Mouse (Mus musculus) megakaryocyte, embryonic 14.5 days (primary cell): ENCODE measurements around the gene Npr2. TPM values are rescaled to one million over a fixed set of nuclear protein-coding genes. Genes with fewer than 3 reads are reported as not detected.
"Not testable (repeated sequence)": the region's sequence is repeated elsewhere in the genome, so short reads cannot be mapped to it uniquely, and the experiment has no call there.

ENCODE experiments used
- H3K27me3 ChIP-seq: replicated peaks from 2 replicates; pipeline ENCODE3; 2012; ENCODE audit warnings: inconsistent platforms
- H3K36me3 ChIP-seq: replicated peaks from 2 replicates; pipeline ENCODE3; 2012; ENCODE audit warnings: low read length, inconsistent platforms, mixed read lengths
- H3K4me1 ChIP-seq: 2 replicates; pipeline ENCODE4 v1.6.1; 2012; ENCODE audit warnings: inconsistent platforms
- H3K4me3 ChIP-seq: replicated peaks from 2 replicates; pipeline ENCODE3; 2012; ENCODE audit warnings: moderate library complexity, mild to moderate bottlenecking, inconsistent platforms
- H3K9me3 ChIP-seq: 2 replicates; pipeline ENCODE4 v1.6.1; 2012; ENCODE audit warnings: inconsistent platforms
- FLI1 ChIP-seq: IDR thresholded peaks from 2 replicates; pipeline ENCODE4 v1.6.1; 2012; ENCODE audit warnings: low read length, inconsistent platforms, mixed read lengths
- GATA1 ChIP-seq: IDR thresholded peaks from 3 replicates; pipeline ENCODE4 v1.6.1; 2012; ENCODE audit warnings: mixed read lengths, low read length, inconsistent platforms, borderline replicate concordance
- polyA plus RNA-seq: library from polyadenylated mRNA; stranded (reverse); fragments of >175 nt; gene quantifications from 2 replicates; pipeline ENCODE4 v1.2.3, GENCODE M21; 2012; ENCODE audit warnings: low replicate concordance; ENCODE audit not compliant: insufficient read depth

Npr2 gene
- polyA plus RNA-seq, 1 experiment: not detected

DNA sequence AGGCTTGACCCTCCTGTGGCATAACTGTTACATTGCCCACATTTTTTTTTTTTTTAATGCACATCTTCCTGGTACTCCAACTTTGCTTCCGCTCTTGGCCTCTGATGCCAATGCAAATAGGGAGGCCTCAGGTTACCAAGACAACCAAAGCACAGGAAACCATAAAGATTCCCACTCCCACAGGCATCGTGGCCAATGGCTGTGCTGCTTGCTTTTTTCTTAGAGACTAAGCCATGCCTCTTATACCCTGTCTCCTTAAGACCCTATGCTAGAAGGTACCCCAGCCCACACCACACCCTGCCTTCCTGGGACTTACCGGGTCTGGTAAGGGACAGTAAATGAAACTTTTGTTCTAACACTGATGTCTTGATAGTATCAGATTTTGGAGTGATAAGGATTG lies 38.3 kb upstream of the Npr2 start:
- TF ChIP-seq FLI1 (no peak), GATA1 (no peak)
- no peaks in the 10 kb centered on the region for H3K9me3 ChIP-seq
- H3K4me3 ChIP-seq: no peak overlapping the region
- no peaks in the 10 kb centered on the region for H3K36me3 ChIP-seq
- no peaks in the 10 kb centered on the region for H3K27me3 ChIP-seq
- peaks cover 43% of the 10 kb centered on the region for H3K4me1 ChIP-seq

DNA sequence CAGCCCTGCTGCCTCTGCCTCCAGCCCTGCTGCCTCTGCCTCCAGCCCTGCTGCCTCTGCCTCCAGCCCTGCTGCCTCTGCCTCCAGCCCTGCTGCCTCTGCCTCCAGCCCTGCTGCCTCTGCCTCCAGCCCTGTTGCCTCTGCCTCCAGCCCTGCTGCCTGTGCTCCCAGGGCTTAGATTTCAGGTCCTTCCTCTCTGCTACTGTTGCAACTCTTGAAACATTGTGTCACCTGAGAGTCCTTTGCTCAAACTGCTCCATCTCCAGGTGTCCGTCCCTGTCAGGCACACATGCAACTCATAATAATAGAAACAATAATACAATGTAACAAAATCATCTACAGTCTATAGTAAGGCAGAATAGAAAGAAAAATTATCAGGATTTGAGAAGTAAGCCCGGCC lies 35.1 kb upstream of the Npr2 start:
- H3K27me3 ChIP-seq, H3K36me3 ChIP-seq, H3K4me3 ChIP-seq, H3K9me3 ChIP-seq: not testable (repeated sequence)
- H3K4me1 ChIP-seq: peaks cover 41% of the 10 kb centered on the region

DNA sequence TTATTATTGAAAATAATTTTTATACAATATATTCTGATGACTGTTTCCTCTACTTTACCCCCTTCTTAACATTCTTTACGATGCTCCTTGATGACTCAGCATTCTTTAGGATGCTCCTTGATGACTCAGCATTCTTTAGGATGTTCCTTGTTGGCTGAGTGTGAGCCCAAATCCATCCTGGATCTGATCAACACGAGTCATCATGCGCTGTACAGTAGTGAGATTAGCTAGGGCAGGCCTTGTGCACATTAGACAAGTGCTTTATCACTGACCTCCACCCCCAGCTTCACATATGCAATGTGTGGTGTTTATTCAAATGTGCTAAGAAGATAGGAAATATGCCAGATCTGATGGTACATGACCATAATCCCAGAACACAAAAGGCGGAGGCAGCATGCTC lies 33.5 kb upstream of the Npr2 start:
- no peak for TF ChIP-seq FLI1
- no peak for TF ChIP-seq GATA1
- Histone ChIP-seq H3K4me1 (peaks cover 29% of the 10 kb centered on the region), H3K27me3 (peaks cover 4% of the 10 kb centered on the region), H3K9me3 (no peaks in the 10 kb centered on the region), H3K36me3 (no peaks in the 10 kb centered on the region), H3K4me3 (no peak overlapping the region)

DNA sequence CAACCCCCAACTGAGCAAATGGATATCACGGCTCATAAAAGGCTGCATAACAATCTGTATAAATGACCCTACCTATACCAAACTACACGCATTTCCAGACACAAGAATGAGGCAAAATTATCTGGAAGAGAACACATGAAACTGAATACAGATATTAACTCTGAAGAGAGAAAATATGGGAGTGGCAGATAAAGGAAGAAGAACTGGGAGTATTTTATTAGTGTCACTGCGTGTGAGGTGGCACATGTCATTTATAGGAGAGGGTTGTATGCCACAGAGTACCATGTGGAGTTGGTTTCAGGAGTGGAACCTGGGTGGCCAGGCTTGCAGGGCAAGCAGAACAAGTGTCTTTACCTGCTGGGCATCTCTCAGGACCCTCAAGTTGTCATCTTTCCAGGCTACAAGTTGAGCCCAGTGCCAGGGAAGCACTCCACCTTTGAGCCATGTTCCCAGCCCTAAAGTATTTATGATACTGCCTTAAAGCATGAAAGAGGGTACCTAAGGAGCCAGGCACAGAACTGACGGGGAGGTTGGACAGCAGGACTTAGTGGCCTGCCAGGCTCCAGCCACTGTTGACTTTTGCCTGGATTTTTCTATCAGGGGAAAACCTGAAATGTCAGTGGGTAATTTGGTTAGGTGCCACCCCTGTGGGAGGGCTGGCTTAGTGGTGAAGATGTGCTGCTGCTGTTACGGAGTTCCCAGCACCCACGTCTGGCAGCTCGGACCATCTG lies 32.9 kb upstream of the Npr2 start:
- Histone ChIP-seq H3K4me3 (no peak overlapping the region), H3K9me3 (no peaks in the 10 kb centered on the region), H3K4me1 (peaks cover 24% of the 10 kb centered on the region), H3K27me3 (peaks cover 4% of the 10 kb centered on the region), H3K36me3 (no peaks in the 10 kb centered on the region)
- TF ChIP-seq GATA1 (no peak), FLI1 (no peak)

DNA sequence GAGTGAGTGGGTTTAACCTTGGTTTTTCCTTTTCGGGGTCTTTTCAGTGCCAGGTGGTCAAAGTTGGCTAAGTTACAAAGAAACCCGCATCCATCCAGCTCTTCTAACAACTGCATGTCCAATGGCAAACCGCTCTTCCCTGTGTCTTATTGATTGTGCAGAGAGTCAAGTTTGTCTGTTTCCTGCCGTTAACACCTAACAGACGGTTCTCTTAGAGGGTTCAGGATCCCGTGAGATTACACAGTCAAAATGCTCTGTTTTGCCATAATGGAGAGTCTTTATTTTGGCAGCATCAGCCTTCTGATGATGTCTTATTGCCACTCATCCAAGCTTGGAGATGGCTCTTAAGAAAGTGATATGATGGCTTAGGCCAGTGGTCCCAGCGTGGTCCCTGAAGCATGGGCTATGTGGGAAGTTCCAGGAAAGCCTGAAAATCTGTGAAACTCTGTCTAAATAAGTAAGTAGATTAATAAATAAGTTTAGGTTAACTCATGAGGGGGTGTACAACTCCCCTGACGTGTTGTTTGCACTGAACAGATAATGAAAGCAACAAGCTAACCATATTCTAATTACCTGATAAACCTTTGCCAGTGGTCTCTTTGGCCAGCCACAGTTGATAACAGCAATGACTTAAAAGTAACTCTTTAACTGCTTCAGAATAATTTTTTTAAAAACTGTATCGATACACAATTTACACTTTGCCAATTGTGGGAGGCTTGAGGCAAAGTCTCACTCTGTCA lies 31.4 kb upstream of the Npr2 start:
- H3K4me3 ChIP-seq: no peak overlapping the region
- TF ChIP-seq FLI1: no peak
- no peak for TF ChIP-seq GATA1
- peaks cover 4% of the 10 kb centered on the region for H3K27me3 ChIP-seq
- H3K36me3 ChIP-seq: no peaks in the 10 kb centered on the region
- no peaks in the 10 kb centered on the region for H3K9me3 ChIP-seq
- H3K4me1 ChIP-seq: peaks cover 34% of the 10 kb centered on the region

DNA sequence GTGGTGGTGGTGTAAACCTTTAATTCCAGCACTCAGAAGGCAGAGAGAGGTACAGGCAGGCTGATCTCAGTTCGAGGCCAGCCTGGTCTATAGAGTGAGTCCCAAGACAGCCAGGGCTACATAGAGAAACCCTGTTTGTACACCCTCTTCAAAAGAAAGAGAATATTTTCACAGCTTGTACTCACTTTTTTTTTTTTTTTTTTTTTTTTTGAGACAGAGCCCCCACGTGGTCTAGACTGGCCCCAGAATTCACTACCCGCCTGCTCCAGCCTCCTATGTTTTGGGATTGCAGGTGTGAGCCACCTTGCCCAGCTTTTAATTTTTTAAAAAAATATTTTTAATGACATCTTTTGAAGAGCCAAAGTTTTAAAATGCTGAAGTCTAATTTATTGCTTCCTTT lies 27.6 kb upstream of the Npr2 start:
- H3K36me3 ChIP-seq: no peaks in the 10 kb centered on the region
- H3K4me3 ChIP-seq: no peak overlapping the region
- H3K9me3 ChIP-seq: no peaks in the 10 kb centered on the region
- no peak for TF ChIP-seq GATA1
- H3K27me3 ChIP-seq: peaks cover 4% of the 10 kb centered on the region
- peaks cover 27% of the 10 kb centered on the region for H3K4me1 ChIP-seq

DNA sequence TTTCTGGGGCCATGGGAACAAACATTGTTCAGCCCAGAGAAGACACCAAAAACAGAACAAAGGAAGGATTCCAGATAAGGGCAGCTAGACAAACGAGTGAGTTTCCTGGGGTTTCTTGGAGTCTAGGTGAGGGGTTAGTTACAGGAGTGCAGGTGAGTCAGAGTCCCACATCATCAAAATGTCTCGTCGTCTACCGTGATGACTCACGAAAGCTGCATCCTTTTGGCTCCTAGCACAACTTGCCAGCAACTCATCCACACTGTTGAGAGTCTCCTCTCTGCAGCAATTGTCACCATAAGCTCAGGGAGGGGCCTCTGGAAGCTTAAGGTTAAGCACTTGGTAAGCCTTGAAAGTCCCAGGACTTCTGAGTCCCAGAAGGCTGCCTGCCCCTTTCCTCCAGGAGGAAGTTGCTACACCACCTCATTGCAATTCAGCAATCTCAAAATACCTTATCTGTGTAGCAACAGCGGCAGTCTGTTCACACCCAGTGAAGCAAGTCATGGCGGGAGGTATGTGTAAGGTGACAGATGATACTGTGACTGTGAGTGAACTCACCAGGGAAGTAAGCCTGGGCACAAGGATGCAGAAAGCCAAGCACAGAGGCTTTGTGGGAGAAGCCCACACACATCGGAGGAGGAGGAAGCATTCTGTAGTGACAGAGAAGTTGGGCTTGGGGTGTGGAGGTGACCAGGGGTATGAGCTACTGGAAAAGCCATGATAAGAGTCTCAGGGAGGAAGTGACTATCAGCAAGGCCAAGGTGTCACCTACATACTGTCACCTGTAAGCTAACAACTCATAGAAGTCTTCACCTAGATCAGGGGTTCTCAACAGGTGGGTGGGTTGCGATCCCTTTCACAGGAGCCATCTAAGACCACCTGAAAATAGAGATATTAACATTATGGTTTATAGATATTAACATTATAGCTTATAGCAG lies 26.7 kb upstream of the Npr2 start:
- Histone ChIP-seq H3K4me3 (peak overlapping the region; percentile 44), H3K4me1 (peaks cover 24% of the 10 kb centered on the region), H3K27me3 (peaks cover 4% of the 10 kb centered on the region), H3K36me3 (no peaks in the 10 kb centered on the region), H3K9me3 (no peaks in the 10 kb centered on the region)
- TF ChIP-seq FLI1: no peak
- no peak for TF ChIP-seq GATA1

DNA sequence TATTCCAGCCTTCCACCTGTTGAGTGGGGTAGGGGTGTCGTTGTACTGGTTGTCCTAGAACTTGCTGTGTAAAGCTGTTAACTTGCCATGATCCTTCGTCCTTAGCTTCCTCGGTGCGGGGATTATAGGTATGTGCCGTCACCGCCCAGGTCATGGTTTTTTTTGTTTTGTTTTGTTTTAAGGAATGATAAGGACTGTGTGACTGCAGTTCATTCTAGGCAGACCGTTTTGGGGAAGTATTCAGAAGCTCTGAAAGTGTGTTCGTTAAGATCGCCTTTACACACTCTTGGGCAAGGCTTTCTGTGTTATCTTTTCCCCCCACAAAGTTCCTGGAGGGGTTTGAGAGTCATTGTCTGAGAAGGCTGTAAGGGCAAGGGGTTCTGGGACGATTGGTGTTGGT lies 19.2 kb upstream of the Npr2 start:
- TF ChIP-seq FLI1: no peak
- TF ChIP-seq GATA1: no peak
- H3K4me3 ChIP-seq: peak overlapping the region; percentile 74
- H3K4me1 ChIP-seq: peaks cover 22% of the 10 kb centered on the region
- H3K27me3 ChIP-seq: no peaks in the 10 kb centered on the region
- no peaks in the 10 kb centered on the region for H3K36me3 ChIP-seq
- no peaks in the 10 kb centered on the region for H3K9me3 ChIP-seq

DNA sequence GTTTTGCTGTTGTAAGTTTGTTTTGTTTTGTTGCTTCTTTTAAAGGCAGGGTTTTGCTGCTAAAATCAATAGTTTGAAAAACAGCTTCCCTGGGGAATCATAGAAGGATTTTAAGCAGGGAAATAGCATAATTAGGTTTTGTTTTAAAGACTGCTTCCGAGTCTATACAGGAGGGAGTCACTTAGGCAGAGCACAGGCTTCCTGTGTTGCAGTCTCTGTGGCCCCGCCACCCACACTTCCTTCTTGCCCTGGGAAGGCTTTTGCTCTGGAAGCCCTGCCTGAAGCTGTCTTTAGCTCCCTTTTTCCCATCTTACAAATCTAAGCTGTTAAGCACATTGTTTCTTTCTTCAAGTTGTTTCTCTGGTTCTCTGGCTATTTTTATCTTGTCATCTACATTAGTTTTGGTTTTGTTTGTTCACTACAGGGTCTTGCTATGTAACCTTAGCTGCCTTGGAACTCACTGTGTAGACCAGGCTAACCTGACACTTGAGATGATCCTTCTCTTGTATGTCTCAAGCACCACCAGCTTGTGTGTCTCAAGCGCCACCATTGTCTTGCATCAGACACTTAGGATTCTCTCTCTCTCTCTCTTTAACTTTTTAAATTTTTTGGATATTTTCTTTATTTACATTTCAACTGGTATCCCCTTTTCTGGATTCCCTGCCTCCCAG lies 18.5 kb upstream of the Npr2 start:
- Histone ChIP-seq H3K4me1 (peaks cover 22% of the 10 kb centered on the region), H3K9me3 (no peaks in the 10 kb centered on the region), H3K36me3 (no peaks in the 10 kb centered on the region), H3K4me3 (peak overlapping the region; percentile 71), H3K27me3 (no peaks in the 10 kb centered on the region)
- TF ChIP-seq GATA1: no peak
- TF ChIP-seq FLI1: no peak
